Mouse (Mus musculus): ENCODE results near the gene Msl1. TPM values are rescaled to one million over a fixed set of nuclear protein-coding genes. Genes with fewer than 3 reads are reported as not detected.

Gene Msl1
- total and polyA plus RNA-seq, 3 experiments = 25.9 to 58.1 (median 27.3) TPM

DNA sequence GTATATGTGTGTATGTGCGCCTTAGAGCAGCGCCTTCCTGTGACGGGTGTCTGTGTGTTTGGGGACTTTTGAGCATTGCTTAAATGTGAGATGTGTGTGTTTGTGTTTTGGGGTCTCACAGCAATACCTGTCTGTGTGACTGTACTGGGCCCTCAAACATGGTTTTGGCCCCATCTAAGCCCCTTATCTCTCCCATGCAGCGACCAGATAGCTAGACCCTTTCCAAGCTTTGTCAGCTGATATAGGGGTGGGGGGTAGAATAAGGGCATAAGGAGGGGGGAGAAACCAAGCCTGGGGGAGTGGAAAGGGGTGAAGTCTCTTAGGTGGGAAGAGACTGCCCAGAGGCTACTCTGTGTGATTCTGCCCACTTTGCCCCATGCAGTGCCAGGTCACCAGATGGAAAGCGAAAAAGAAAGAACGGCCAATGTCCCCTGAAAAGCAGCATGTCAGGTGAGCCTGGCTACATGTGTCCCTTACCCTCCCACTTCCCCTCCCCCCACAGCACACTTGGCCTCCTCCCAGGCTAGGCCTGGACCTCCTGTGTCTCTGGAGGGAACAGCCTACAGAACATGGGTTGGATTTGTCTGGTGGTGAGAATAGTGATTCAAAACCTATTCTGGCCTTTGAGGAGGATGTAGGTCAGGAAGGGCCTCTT lies 39.5 kb upstream of the Msl1 start:
- H3K36me3 ChIP-seq (replicated peaks in 1 of 2; ENCODE audit: control insufficient read depth in 1 of 2, insufficient read depth in 1 of 2, low read length in 1 of 2) = no peaks in the 10 kb centered on the region
- H3K9ac ChIP-seq (ENCODE audit: insufficient read depth, low read depth) = no peak overlapping the region
- H3K27me3 ChIP-seq (replicated peaks) = no peaks in the 10 kb centered on the region
- H3K4me3 ChIP-seq (replicated peaks in 1 of 3; ENCODE audit: low read depth in 2 of 3, low read length in 2 of 3, poor library complexity in 1 of 3) = no peak overlapping the region
- H3K9me3 ChIP-seq (replicated peaks; ENCODE audit: low read length) = no peaks in the 10 kb centered on the region
- H3K27ac ChIP-seq (ENCODE audit: insufficient read depth, low read depth) = no peak overlapping the region
- H3K79me2 ChIP-seq (replicated peaks; ENCODE audit: control insufficient read depth, extremely low read depth, insufficient read depth, poor library complexity, severe bottlenecking) = no peaks in the 10 kb centered on the region
- DNase-seq (ENCODE audit: extremely low read depth) = no peak
- no peak overlapping the region for H3K4me2 ChIP-seq (ENCODE audit: insufficient read depth, low read depth, poor library complexity, severe bottlenecking)
- H3K4me1 ChIP-seq (ENCODE audit: control insufficient read depth in 1 of 2, insufficient read depth in 2 of 2) = peaks cover 21 to 46% of the 10 kb centered on the region in 2 experiments
- in situ Hi-C loops (cut with MboI; ENCODE audit: low pct_ligation_motif_present, low pct_unique_long_range_greater_than_20kb, low sequenced_read_pairs) = no loop called here
- dilution Hi-C loops (cut with MboI; ENCODE audit: extremely low pct_ligation_motif_present, extremely low pct_unique_long_range_greater_than_20kb, low sequenced_read_pairs) = no loop called here
- TF ChIP-seq NELFE (IDR thresholded peaks at IDR 0.05; ENCODE audit: low read depth, low read length) = no peak
- no peak for TF ChIP-seq BHLHE40 (IDR thresholded peaks at IDR 0.05; ENCODE audit: low read depth, low read length)
- no peak for TF ChIP-seq CTCF (conservative IDR thresholded peaks at IDR 0.05 in 1 of 2, IDR thresholded peaks at IDR 0.05 in 1 of 2; ENCODE audit: low read depth in 2 of 2, low read length in 2 of 2)
- no peak for TF ChIP-seq MXI1 (IDR thresholded peaks at IDR 0.05; ENCODE audit: low read depth, low read length)
- TF ChIP-seq MAZ (IDR thresholded peaks at IDR 0.05; ENCODE audit: low read depth, low read length) = no peak
- TF ChIP-seq ZMIZ1 (IDR thresholded peaks at IDR 0.05; ENCODE audit: low read depth, low read length) = no peak
- no peak for TF ChIP-seq ELF1 (IDR thresholded peaks at IDR 0.05; ENCODE audit: low read depth, low read length)
- TF ChIP-seq E2F4 (IDR thresholded peaks at IDR 0.05; ENCODE audit: insufficient replicate concordance, low read depth, low read length) = no peak
- TF ChIP-seq IRF4 (IDR thresholded peaks at IDR 0.05; ENCODE audit: low read depth, low read length) = no peak
- TF ChIP-seq RCOR1 (conservative IDR thresholded peaks at IDR 0.05; ENCODE audit: low read depth, low read length) = no peak
- no peak for TF ChIP-seq ETS1 (conservative IDR thresholded peaks at IDR 0.05; ENCODE audit: low read depth, low read length)
- no peak for TF ChIP-seq JUND (conservative IDR thresholded peaks at IDR 0.05; ENCODE audit: low read depth, low read length)
- no peak for TF ChIP-seq TCF12 (IDR thresholded peaks at IDR 0.05; ENCODE audit: low read depth, low read length)
- no peak for TF ChIP-seq ZKSCAN1 (IDR thresholded peaks at IDR 0.05; ENCODE audit: borderline replicate concordance, low read depth, low read length)
- no peak for TF ChIP-seq MAFK (IDR thresholded peaks at IDR 0.05; ENCODE audit: insufficient replicate concordance, low read length)
- no peak for TF ChIP-seq KAT2A (IDR thresholded peaks at IDR 0.05; ENCODE audit: insufficient replicate concordance, low read length)

- Histone ChIP-seq H3K4me2 (ENCODE audit: insufficient read depth, low read depth, poor library complexity, severe bottlenecking) (no peak overlapping the region), H3K36me3 (replicated peaks in 1 of 2; ENCODE audit: control insufficient read depth in 1 of 2, insufficient read depth in 1 of 2, low read length in 1 of 2) (no peaks in the 10 kb centered on the region), H3K27ac (ENCODE audit: insufficient read depth, low read depth) (no peak overlapping the region), H3K4me3 (replicated peaks in 1 of 3; ENCODE audit: low read depth in 2 of 3, low read length in 2 of 3, poor library complexity in 1 of 3) (no peak overlapping the region), H3K4me1 (ENCODE audit: control insufficient read depth in 1 of 2, insufficient read depth in 2 of 2) (peaks cover 21 to 46% of the 10 kb centered on the region in 2 experiments), H3K79me2 (replicated peaks; ENCODE audit: control insufficient read depth, extremely low read depth, insufficient read depth, poor library complexity, severe bottlenecking) (no peaks in the 10 kb centered on the region), H3K27me3 (replicated peaks) (no peaks in the 10 kb centered on the region), H3K9me3 (replicated peaks; ENCODE audit: low read length) (no peaks in the 10 kb centered on the region), H3K9ac (ENCODE audit: insufficient read depth, low read depth) (no peak overlapping the region)
- DNase-seq (ENCODE audit: extremely low read depth) = no peak
- in situ Hi-C loops (cut with MboI; ENCODE audit: low pct_ligation_motif_present, low pct_unique_long_range_greater_than_20kb, low sequenced_read_pairs) (no loop called here), dilution Hi-C loops (cut with MboI; ENCODE audit: extremely low pct_ligation_motif_present, extremely low pct_unique_long_range_greater_than_20kb, low sequenced_read_pairs) (no loop called here)
- no peak for TF ChIP-seq NRF1 (IDR thresholded peaks at IDR 0.05; ENCODE audit: low read depth, low read length)
- TF ChIP-seq ZNF384 (IDR thresholded peaks at IDR 0.05; ENCODE audit: low read depth, low read length) = no peak
- no peak for TF ChIP-seq RCOR1 (conservative IDR thresholded peaks at IDR 0.05; ENCODE audit: low read depth, low read length)
These were observed 38.6 kb upstream of the Msl1 start for GRCm38 (mm10) chr11:98756711-98757110.

Data from CH12.LX (cell line).